Mouse (Mus musculus): ENCODE data around the gene Nme1. TPM values are rescaled to one million over a fixed set of nuclear protein-coding genes. Genes with fewer than 3 reads are reported as not detected.

The Nme1 gene
- total and polyA plus RNA-seq, 2 experiments from 2014 or later, result 60.0 to 361 TPM

DNA sequence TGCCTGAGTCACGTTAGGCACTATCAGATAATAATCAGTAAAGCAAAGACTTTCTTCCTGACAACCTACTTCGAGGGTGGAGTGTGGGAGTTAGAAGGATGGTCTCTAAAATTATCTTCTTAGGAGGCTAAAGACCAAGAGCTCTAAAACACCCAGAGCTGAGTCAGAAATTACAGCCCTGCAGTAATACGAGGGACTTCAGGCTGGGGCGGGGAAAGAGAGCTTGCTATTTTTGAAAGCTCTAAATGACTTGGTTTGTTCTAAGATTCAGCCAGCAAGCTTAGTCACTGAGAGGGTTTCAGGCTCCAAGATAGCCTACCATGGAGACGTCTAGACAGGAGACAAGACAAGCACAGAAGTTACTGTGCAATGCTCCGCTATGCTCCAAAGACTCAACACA lies 2.9 kb downstream of the Nme1 start:
- ATAC-seq, result no peak
- Histone ChIP-seq H3K9ac (no peak overlapping the region), H3K36me3 (ENCODE audit: insufficient read depth) (peaks cover 49% of the 10 kb centered on the region), H3K4me2 (ENCODE audit: low read depth) (no peak overlapping the region), H3K27me3 (ENCODE audit: insufficient read depth, low read length) (no peaks in the 10 kb centered on the region), H3K9me3 (ENCODE audit: low read length) (no peaks in the 10 kb centered on the region), H3K4me3 (ENCODE audit: low read depth, low read length) (no peak overlapping the region), H3K27ac (ENCODE audit: low read depth, low read length) (no peak overlapping the region), H3K4me1 (ENCODE audit: insufficient read depth) (0 out of 2 replicates have a peak, but pooled peaks cover 4% of the 10 kb centered on the region)
- DNase-seq, result no peak
- WGBS, result 95% methylated on average over 6 of the region's 6 CpGs
- no peak for TF ChIP-seq CTCF (IDR thresholded peaks at IDR 0.05; ENCODE audit: low read depth)

DNA sequence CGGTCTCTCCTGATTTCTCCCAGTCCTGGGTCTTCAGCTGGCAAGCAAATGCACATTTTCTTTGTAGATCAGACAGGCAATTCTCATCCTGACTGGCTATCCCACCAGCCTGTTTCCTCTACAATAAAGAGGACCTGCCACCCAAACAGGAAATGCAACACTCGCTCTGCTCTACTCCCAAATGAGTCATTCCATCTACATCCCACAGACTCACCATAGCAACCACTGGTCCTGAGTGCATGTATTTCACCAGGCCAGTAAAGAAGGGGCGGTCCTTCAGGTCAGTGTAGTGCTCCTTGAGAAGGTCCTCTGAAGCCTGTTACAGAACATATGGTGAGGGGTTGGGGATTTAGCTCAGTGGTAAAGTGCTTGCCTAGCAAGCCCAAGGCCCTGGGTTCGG lies 5.3 kb downstream of the Nme1 start:
- TF ChIP-seq CTCF (IDR thresholded peaks at IDR 0.05; ENCODE audit: low read depth), result no peak
- no peak overlapping the region for H3K4me2 ChIP-seq (ENCODE audit: low read depth)
- 72% methylated on average over 4 of the region's 4 CpGs for WGBS

DNA sequence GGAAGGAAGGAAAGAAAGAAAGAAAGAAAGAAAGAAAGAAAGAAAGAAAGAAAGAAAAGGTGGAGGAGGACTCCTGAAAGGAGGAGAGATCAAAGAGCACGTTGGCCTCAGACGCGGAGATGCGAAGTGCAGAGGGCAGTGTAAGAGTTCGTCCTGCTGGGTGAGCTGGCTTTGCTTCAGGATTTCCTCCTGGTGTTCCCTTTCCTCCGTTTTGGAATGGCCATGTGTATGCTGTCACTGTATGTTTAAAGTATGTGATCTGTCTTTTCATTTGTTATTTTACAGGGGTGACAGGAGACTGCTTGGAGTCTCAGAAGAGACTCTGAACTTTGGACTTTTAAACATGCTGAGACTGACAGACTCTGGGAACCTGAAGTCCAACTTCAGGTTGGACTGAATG lies 6.8 kb downstream of the Nme1 start:
- DNase-seq (no peak), ATAC-seq (no peak)
- H3K9ac ChIP-seq, result no peak overlapping the region
- no peak overlapping the region for H3K27ac ChIP-seq (ENCODE audit: low read depth, low read length)
- H3K9me3 ChIP-seq (ENCODE audit: low read length), result no peaks in the 10 kb centered on the region
- TF ChIP-seq CTCF (IDR thresholded peaks at IDR 0.05; ENCODE audit: low read depth), result no peak
- no peak overlapping the region for H3K4me2 ChIP-seq (ENCODE audit: low read depth)
- H3K36me3 ChIP-seq (ENCODE audit: insufficient read depth), result peaks cover 74% of the 10 kb centered on the region
- H3K4me1 ChIP-seq (ENCODE audit: insufficient read depth), result no peaks in the 10 kb centered on the region
- 95% methylated on average over 6 of the region's 6 CpGs for WGBS
- H3K4me3 ChIP-seq (ENCODE audit: low read depth, low read length), result no peak overlapping the region
- no peaks in the 10 kb centered on the region for H3K27me3 ChIP-seq (ENCODE audit: insufficient read depth, low read length)

More for the DNA sequence above, 5.3 kb downstream of the Nme1 start:
- Histone ChIP-seq H3K4me1 (ENCODE audit: insufficient read depth) (0 out of 2 replicates have a peak, but pooled peaks cover 4% of the 10 kb centered on the region), H3K9me3 (ENCODE audit: low read length) (no peaks in the 10 kb centered on the region), H3K27me3 (ENCODE audit: insufficient read depth, low read length) (no peaks in the 10 kb centered on the region), H3K36me3 (ENCODE audit: insufficient read depth) (peaks cover 71% of the 10 kb centered on the region), H3K4me3 (ENCODE audit: low read depth, low read length) (no peak overlapping the region), H3K27ac (ENCODE audit: low read depth, low read length) (no peak overlapping the region), H3K9ac (no peak overlapping the region)
- ATAC-seq (no peak), DNase-seq (no peak)

DNA sequence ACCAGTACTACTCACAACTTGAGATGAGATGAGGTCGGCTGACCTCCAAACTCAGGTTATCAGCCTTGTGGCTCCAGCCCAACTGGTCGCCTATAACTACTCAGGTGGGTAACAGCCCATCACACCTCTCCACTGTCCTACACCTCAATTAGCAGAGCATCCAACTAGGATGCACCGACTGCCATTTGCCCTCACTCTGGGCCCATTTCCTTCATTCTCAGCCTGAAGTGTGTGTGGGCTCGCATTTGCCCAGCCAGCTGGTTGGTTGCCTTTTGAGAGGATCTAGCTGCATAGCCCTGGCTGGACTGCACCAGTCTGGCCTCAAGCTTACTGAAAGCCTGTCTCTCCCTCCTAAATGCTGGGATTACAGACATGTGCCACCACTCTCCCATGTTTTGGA lies 10.6 kb downstream of the Nme1 start:
- no peak overlapping the region for H3K4me3 ChIP-seq (ENCODE audit: low read depth, low read length)
- 0 out of 2 replicates have a peak, but pooled peaks cover 7% of the 10 kb centered on the region for H3K4me1 ChIP-seq (ENCODE audit: insufficient read depth)
- no peaks in the 10 kb centered on the region for H3K27me3 ChIP-seq (ENCODE audit: insufficient read depth, low read length)
- DNase-seq, result no peak
- no peak overlapping the region for H3K9ac ChIP-seq
- H3K4me2 ChIP-seq (ENCODE audit: low read depth), result no peak overlapping the region
- peaks cover 50% of the 10 kb centered on the region for H3K36me3 ChIP-seq (ENCODE audit: insufficient read depth)
- no peak for ATAC-seq
- TF ChIP-seq CTCF (IDR thresholded peaks at IDR 0.05; ENCODE audit: low read depth), result no peak
- H3K27ac ChIP-seq (ENCODE audit: low read depth, low read length), result 0 out of 2 replicates have a peak overlapping the region, but pooled peaks have one; percentile 21
- H3K9me3 ChIP-seq (ENCODE audit: low read length), result no peaks in the 10 kb centered on the region
- 83% methylated on average over 4 of the region's 4 CpGs for WGBS

DNA sequence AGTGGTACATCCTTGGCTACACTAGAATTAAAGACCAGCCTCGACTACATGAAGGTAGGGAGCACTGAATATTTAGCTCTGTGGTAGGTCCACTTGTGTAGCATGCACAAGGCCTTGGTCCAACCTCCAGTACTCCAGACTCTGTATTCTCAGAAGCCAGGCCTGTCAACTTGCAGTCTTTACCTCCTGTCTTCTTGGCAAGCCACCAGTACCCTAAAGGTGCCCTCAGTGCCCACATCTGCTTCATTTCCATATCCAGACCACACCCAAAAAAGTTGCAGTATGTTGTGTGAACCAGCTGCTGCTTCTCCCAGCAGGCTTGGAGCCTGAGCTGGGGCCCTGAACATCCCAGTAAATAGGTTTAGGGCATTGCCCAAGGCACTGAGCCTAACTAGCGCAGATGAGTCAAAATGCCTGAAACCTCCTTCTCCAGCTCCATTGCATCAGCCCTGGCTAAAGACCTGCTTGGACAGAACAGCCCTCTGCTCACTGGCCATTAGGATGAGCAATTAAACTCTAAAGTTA lies 11.2 kb downstream of the Nme1 start:
- H3K36me3 ChIP-seq (ENCODE audit: insufficient read depth), result peaks cover 48% of the 10 kb centered on the region
- H3K4me3 ChIP-seq (ENCODE audit: low read depth, low read length), result no peak overlapping the region
- H3K9ac ChIP-seq, result no peak overlapping the region
- no peak for ATAC-seq
- H3K9me3 ChIP-seq (ENCODE audit: low read length), result no peaks in the 10 kb centered on the region
- H3K27me3 ChIP-seq (ENCODE audit: insufficient read depth, low read length), result no peaks in the 10 kb centered on the region
- H3K4me1 ChIP-seq (ENCODE audit: insufficient read depth), result 0 out of 2 replicates have a peak, but pooled peaks cover 7% of the 10 kb centered on the region
- H3K4me2 ChIP-seq (ENCODE audit: low read depth), result no peak overlapping the region
- no peak for DNase-seq
- WGBS, result 94% methylated on average over 2 of the region's 2 CpGs
- no peak for TF ChIP-seq CTCF (IDR thresholded peaks at IDR 0.05; ENCODE audit: low read depth)
- H3K27ac ChIP-seq (ENCODE audit: low read depth, low read length), result peak overlapping the region; percentile 81; the same call in 1 of the 2 replicates

DNA sequence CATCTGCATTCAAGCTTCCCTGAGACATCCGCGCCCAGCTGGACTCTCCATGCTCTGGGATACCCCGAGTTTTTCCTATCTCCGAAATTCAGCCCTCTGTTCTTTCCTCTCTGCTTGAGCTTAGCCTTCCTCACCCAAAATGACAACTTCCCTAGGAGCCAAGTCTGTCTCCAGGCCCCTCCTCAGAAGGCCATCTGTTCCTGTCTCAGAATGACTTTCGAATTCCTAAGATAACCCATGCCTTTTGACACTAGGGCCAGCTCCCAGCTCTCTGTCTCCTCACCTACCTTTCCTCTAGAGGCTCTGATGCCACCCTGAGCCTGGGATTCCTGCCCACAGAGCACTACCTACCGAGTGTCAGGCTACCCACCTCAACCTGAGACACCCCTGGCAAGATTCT lies 12.2 kb downstream of the Nme1 start, which contains the start of gene Nme2:
Gene Nme2 (minus strand): TSS at position 101 of the 400 bp plus-strand sequence.
- peak within 1 kb of the TSS; percentile 73 for H3K9ac ChIP-seq
- peak within 1 kb of the TSS; percentile 81 for H3K27ac ChIP-seq (ENCODE audit: low read depth, low read length)
- 0 out of 2 replicates have a peak, but pooled peaks cover 7% of the 10 kb centered on the region for H3K4me1 ChIP-seq (ENCODE audit: insufficient read depth)
- peak within 1 kb of the TSS; percentile 62 for H3K4me3 ChIP-seq (ENCODE audit: low read depth, low read length)
- H3K27me3 ChIP-seq (ENCODE audit: insufficient read depth, low read length), result no peaks in the 10 kb centered on the region
- no peak for DNase-seq
- no peaks in the 10 kb centered on the region for H3K9me3 ChIP-seq (ENCODE audit: low read length)
- 2% methylated on average over 6 of the region's 6 CpGs for WGBS
- peaks cover 42% of the 10 kb centered on the region for H3K36me3 ChIP-seq (ENCODE audit: insufficient read depth)
- ATAC-seq, result peak; percentile 24
- TF ChIP-seq CTCF (IDR thresholded peaks at IDR 0.05; ENCODE audit: low read depth), result no peak
- H3K4me2 ChIP-seq (ENCODE audit: low read depth), result peak within 1 kb of the TSS; percentile 86

DNA sequence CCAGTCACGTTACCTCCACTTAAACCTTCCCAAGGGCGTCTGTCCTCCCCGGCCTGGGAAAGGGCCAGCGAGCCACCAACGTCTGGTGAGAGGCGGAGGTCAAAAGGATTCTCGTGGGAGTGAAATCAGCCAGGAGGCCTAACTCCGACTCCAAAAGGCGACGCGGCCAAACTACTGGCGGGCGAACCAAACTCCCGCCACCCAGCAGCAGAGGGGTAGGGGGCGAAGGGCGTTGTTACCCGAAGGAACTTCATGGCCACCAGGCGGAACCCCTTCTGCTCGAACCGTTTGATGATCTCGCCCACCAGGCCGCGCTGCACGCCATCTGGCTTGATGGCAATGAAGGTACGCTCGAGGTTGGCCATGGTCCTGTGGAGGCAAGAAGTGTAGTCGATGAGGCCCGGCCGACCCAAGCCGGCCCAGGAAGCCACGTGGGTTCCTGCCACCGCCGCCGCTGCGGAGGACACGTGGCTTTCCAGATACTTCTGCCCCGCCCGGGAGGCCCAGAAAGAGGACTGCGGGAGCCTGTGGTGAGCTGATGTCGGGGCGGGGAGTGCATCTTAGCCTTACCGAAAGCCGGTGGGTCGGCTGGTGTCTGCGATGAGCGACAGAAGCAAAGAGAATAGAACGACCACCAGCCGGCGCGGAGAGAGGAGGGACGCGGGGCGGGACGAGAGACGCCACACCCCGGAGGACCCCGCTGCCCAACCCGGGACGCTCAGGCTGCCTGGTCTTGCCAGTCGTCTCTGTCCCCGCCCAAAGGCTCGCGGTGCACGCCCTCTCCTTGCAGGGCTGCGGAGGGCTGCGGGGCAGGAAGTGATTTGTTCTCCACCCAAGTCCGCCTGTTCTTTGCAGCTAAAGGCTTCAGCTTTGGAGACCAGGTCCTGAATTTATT lies 12.8 kb downstream of the Nme1 start:
- H3K27ac ChIP-seq (ENCODE audit: low read depth, low read length), result peak overlapping the region; percentile 81
- H3K4me3 ChIP-seq (ENCODE audit: low read depth, low read length), result peak overlapping the region; percentile 62
- peak; percentile 71 for TF ChIP-seq CTCF (IDR thresholded peaks at IDR 0.05; ENCODE audit: low read depth)
- H3K9me3 ChIP-seq (ENCODE audit: low read length), result no peaks in the 10 kb centered on the region
- H3K9ac ChIP-seq, result peak overlapping the region; percentile 73
- 0 out of 2 replicates have a peak, but pooled peaks cover 7% of the 10 kb centered on the region for H3K4me1 ChIP-seq (ENCODE audit: insufficient read depth)
- peaks cover 41% of the 10 kb centered on the region for H3K36me3 ChIP-seq (ENCODE audit: insufficient read depth)
- ATAC-seq (peak; percentile 96), DNase-seq (peak; percentile 86)
- WGBS, result 3% methylated on average over 67 of the region's 67 CpGs
- no peaks in the 10 kb centered on the region for H3K27me3 ChIP-seq (ENCODE audit: insufficient read depth, low read length)
- H3K4me2 ChIP-seq (ENCODE audit: low read depth), result peak overlapping the region; percentile 86
